Mouse (Mus musculus) right cerebral cortex, postnatal 14 days (tissue): ENCODE results near the gene Kat8.
A peak's percentile ranks its signal among the peaks of the same experiment; 100 is the strongest.
"Not testable (repeated sequence)": the region's sequence is repeated elsewhere in the genome, so short reads cannot be mapped to it uniquely, and the experiment has no call there.

Experiments
- DNase-seq: peaks from one replicate; pipeline ENCODE4 v3.0.0; 2022

Gene Kat8

GRCm38 (mm10) chr7:127934075-127934474, 21.8 kb downstream of the Kat8 start:
- no peak for DNase-seq

DNA sequence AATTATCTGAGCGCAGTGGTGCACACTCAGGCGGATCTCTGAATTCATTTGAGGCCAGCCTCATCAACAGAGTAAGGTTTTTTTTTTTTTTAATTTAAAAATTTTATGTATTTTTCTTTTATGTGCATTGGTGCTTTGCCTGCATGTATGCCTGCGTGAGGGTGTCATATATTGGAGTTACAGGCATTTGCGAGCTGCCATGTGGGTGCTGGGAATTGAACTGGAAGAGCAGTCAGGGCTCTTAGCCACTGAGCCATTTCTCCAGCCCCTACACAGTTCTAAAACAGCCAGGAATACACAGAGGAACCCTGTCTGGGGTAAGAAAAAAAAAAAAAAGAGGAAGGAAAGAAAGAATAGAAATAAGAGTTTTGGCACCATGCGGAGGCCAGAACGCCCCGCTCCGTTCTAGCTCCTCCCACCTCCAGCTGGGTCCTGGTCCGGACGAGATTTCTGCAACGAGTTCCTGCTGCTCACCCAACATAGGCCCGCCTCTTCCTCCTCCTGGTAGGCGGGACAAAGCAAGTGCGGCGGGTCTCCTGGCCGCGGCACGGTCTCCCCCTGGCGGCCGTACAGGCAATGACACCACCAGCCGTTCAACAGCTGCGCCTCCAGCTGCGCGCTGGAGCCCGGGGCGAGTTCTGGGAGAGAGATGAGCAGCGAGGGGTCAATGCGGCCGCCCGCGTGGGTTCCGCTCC, 22.9 kb downstream of the Kat8 start:
- DNase-seq: peak; percentile 93

GRCm38 (mm10) chr7:127935748-127936159, 23.4 kb downstream of the Kat8 start:
- no peak for DNase-seq

DNA sequence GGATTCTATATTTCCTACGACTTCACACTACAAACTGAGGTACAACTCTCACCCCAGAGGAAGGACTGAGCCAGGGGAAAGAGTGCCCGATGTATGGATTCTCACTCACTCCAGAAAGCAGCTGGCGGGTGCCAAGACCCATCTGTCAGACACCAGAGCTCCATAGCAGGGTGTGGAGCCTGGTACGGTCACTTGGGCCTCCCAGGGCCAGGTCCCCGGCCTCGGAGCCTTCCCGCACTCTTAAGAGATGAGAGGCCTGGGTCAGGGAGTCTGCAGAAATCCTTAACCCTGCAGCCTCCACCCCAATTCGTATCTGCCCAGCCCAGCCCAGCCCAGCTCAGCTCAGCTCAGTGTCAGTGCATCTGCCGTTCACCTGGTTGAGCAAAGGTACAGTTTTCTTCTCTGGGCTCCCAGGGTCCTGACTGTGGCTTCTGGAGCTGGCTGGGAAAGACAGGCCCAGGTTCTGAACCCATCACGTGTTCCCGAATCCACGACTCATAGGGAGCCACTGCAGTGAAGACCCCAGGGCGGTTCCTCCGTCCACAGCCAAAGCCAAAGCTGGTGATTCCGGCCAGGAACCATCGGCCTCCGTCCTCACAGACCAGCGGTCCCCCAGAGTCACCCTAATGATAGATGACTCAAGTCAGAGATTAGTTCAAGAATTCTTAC, 24.0 kb downstream of the Kat8 start:
- DNase-seq: no peak

DNA sequence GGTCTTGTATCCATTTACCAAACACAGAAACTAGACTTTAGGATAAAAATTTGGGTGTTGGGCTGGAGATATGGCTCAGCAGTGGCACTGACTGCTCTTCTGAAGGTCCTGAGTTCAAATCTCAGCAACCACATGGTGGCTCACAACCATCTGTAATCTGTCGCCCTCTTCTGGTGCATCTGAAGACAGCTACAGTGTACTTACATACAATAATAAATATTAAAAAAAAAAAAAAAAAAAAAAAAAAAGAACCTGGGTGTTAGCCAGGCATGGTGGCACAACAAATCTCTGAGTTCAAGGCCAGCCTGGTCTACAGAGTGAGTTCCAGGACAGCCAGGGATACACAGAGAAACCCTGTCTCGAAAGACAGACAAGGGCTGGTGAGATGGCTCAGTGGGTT, 29.8 kb downstream of the Kat8 start:
- DNase-seq: not testable (repeated sequence)

- no peak for DNase-seq
Measured at GRCm38 (mm10) chr7:127944614-127945013, 32.3 kb downstream of the Kat8 start.

DNA sequence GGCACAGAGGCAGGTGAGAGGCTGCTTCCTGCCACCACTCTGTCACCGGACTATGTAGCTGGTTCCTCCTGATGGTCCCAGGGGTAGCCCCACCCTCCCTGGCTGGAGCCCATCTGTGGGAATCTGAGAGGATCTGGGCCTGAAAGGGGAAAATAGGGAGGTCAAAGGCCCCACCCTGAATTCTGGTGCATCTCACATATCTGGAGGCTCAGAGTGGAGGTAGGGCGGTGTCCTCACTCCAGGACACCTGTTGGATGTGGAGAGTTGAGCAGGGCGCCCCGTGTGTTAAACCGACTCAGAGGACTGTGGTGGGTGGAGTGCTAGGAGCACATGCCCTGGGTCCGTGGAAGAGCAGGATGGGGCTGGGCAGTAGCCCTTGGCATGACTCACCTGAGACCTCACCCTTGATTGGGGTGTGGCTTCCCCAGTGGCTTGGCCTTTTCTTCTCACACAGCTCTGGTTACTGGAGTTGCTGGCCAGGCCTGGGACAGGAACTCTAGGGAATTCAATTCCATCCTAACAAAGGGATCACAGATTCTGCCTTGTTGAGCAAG, 34.2 kb downstream of the Kat8 start, which contains the start of gene Prss36:
Gene Prss36, minus strand, starts transcription at position 256 of the 554 bp plus-strand sequence.
- no peak for DNase-seq

GRCm38 (mm10) chr7:127952864-127953581, 40.7 kb downstream of the Kat8 start:
- no peak for DNase-seq

DNA sequence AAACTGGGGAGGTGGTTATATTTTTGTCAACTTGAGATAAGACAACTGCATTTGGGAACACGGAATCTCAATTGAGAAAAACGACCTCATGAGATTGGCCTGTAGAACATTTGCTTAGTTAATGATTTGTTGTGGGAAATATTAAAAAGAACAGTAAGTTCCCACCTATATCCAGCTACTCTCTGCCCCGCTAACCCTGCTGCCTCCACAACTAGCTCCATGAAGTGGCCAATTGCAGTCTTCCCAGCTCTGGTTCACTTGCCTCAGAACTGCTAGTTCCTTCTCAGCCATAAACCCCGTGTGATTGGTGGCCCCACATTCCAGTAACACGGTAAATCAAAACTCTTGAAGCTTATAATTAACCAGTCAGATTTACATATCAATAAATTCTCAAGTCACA, 47.0 kb downstream of the Kat8 start:
- DNase-seq: no peak

DNA sequence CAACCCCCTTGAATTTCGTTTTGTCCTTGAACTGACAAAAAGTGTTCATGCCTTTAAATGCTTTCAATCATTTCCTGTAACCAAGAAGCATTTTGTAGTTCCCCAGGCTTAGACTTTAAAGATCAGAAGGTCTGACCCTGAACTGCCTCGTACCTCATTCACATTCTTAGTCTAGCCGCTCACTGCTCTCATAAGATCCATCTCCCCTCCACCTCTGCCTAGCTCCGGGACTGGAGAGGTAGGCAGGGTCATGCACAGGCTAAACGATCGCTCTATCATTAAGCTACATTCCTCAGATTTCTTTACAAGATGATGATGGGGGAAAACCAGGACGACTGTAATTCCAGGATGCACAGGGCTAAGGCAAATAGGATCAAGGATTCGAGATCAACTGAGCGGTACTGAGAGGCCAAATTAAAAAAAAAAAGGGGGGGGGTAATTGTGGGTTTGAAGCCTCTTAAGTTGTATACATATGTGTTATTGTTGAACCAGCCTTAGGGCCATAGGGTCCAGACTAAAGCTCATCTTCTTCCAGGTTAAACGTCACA, 54.1 kb downstream of the Kat8 start:
- no peak for DNase-seq

DNA sequence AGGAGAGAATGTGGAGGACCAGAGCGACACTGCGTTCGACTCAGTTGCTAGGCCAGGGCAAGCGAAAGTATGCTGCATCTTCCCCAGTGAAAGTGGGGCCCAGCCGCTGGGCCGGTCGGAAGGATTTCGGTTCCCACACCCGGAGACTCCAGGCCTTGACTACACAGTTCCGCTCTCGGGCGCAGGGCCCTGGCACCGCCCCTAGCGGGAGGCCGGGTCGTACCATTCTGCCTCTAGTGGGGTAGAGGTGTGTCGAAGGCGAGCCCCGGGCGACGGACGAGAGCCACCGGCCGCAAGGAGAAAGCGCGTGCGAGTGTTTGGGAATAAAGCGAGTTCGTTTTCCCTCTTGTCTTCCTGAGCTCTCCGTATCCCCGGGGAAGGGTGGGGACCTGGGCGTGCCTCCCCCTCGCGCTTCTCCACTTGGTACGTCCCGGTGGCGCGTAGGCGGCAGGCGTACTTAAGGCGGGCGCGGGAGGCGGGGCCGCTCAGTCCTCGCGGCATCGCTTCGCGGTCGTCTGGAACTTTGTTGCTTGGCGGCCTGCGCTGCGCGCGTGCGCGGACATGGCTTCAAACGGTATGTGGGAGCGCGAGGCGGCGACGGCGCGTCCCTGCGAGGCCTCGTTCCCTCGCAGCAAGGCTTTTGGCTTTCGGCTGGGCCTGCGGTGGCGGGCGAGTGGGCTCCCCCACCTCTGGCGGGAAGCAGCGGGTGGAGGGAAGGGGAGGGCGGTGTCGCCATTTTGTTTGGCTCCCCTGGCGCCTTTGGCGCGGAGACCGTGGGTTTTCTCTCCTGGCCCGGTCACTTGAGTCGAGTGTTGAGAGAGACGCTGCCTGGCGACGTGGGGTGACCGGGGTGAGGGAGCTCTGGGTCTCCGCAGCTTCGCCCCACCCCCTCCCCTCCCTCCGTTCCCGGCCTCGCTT, 54.9 kb downstream of the Kat8 start, which contains the start of gene Fus:
Gene Fus, plus strand, starts transcription at position 454 of the 918 bp plus-strand sequence.
- peak; percentile 94 for DNase-seq

GRCm38 (mm10) chr7:127967922-127968828, 55.9 kb downstream of the Kat8 start:
- DNase-seq: peak; percentile 83

DNA sequence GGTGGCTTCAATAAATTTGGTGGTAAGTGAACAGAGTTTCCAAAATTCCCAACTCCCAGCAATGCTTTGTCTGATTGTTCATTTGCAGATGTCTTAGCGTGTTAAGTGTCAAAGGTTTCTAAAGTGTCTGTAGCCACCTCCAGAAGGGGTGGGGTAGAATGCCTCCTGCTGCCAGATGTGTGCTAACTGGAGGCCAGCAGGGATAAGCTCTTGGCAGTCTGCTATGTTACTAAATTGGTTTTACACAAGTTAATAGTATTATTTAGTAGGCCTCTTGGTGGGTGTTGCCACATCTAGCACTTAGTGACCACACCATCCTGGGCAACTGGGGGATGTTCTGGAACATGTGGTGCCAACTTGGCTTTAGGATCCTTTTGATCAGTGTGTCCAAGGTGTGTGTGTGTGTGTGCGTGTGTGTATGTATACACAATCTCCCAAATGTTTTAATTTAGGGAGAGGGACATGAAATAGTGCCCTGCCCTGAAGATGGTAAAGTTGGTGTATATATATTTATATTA, 62.2 kb downstream of the Kat8 start:
- no peak for DNase-seq
